ENCODE assay signal across 19 mouse cellular contexts in the genomic region with DNA sequence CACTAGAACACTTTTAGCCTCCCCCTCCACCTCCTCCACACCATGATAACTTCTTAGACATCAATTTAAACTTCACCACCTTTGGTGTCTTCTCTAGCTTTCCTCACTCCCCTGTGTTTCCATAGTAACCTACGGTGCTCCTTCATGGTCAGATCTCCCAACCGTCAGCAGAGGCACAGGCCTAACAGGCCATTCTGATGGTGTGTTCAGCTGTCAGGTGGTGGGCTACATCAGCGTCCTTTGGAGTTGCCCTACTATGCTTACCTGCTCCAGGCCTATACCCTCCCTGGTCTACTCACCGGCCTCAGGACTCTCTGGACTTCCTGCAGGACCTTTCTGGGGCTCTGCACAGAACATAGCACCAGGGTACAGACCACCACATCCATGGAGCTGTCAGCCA. TPM values are rescaled to one million over a fixed set of nuclear protein-coding genes. Genes with fewer than 3 reads are reported as not detected.
"Had no signal": no experiment of that assay in that cellular context is flagged by ENCODE, and none has a peak within 500 bp of the region (broad histone marks: within the 10 kb centered on the region; RNA-seq: fewer than 3 reads in every experiment).

No protein-coding gene starts in this region.

- H3K9me3 ChIP-seq: hindbrain, embryonic 15.5 days; limb, embryonic 13.5 days; midbrain, embryonic 10.5 days; neural tube, embryonic 13.5 days had no signal

- H3K4me3 ChIP-seq: hindbrain, embryonic 15.5 days; limb, embryonic 13.5 days; midbrain, embryonic 10.5 days; neural tube, embryonic 13.5 days had no signal

- H3K27ac ChIP-seq: hindbrain, embryonic 15.5 days; limb, embryonic 13.5 days; liver, embryonic 14.5 days; midbrain, embryonic 10.5 days; neural tube, embryonic 13.5 days had no signal

- DNase-seq: left cerebral cortex, postnatal 4 days; lung, adult 18-20 months; lung, postnatal 36 days; midbrain, embryonic 14.5 days; retina, postnatal 1 day; right cerebral cortex, postnatal 4 days; thymus, adult 2 months had no signal

- H3K4me1 ChIP-seq: hindbrain, embryonic 15.5 days; limb, embryonic 13.5 days; midbrain, embryonic 10.5 days; neural tube, embryonic 13.5 days had no signal

- ATAC-seq: lung, postnatal 0 days had no signal

- H3K27me3 ChIP-seq: hindbrain, embryonic 15.5 days; neural tube, embryonic 13.5 days had no signal

- H3K9ac ChIP-seq: hindbrain, embryonic 15.5 days; limb, embryonic 13.5 days; liver, embryonic 14.5 days; neural tube, embryonic 13.5 days had no signal

- H3K36me3 ChIP-seq: hindbrain, embryonic 15.5 days; limb, embryonic 13.5 days; midbrain, embryonic 10.5 days; neural tube, embryonic 13.5 days had no signal

- H3K4me2 ChIP-seq: hindbrain, embryonic 15.5 days; limb, embryonic 13.5 days; neural tube, embryonic 13.5 days had no signal

RNA-seq across cellular contexts. Expression of a gene that starts 0.6 kb away (rescaled TPM):
- total RNA-seq: layer of hippocampus, adult 8-10 months; layer of hippocampus, postnatal 14 days; left cerebral cortex, adult 18-20 months; left cerebral cortex, postnatal 10 days; left cerebral cortex, postnatal 4 days; megakaryocyte, adult 5-6 weeks had no signal
- polyA plus RNA-seq: hindbrain, embryonic 15.5 days; liver, embryonic 14.5 days; midbrain, embryonic 10.5 days; midbrain, embryonic 14.5 days had no signal

RNA-seq across cellular contexts. Expression of a gene that starts 26.5 kb away (rescaled TPM):
- total RNA-seq: megakaryocyte, adult 5-6 weeks had no signal

RNA-seq across cellular contexts. Expression of a gene that starts 29.1 kb away (rescaled TPM):
- total RNA-seq: layer of hippocampus, adult 8-10 months; layer of hippocampus, postnatal 14 days; left cerebral cortex, adult 18-20 months; left cerebral cortex, postnatal 10 days; left cerebral cortex, postnatal 4 days; megakaryocyte, adult 5-6 weeks had no signal
- polyA plus RNA-seq: hindbrain, embryonic 15.5 days; limb, embryonic 13.5 days; liver, embryonic 14.5 days; lung, postnatal 0 days; midbrain, embryonic 10.5 days; midbrain, embryonic 14.5 days; neural tube, embryonic 13.5 days; testis, adult 2 months; thymus, adult 2 months had no signal
